Mouse (Mus musculus) limb, embryonic 12.5 days (tissue): ENCODE results near the gene Tjp2. TPM values are rescaled to one million over a fixed set of nuclear protein-coding genes. Genes with fewer than 3 reads are reported as not detected.

Experiments used
- ATAC-seq: fragments of 200-750 bp; cut with Nextera tagmentation; 2 replicates; pipeline ENCODE4 v1.8.0; 2017; ENCODE audit warnings: low read depth, moderate TSS enrichment; ENCODE audit not compliant: insufficient number of reproducible peaks, insufficient read depth, low FRiP score, low TSS enrichment
- H3K27ac ChIP-seq: fragments of 300-500 bp; sonication (generic); 2 replicates; pipeline ENCODE4 v1.5.1; 2016; ENCODE audit warnings: mild to moderate bottlenecking, moderate library complexity
- H3K27me3 ChIP-seq: fragments of 300-500 bp; sonication (generic); 2 replicates; pipeline ENCODE4 v1.6.1; 2016; ENCODE audit warnings: mild to moderate bottlenecking, moderate library complexity
- H3K36me3 ChIP-seq: fragments of 300-500 bp; sonication (generic); 2 replicates; pipeline ENCODE4 v1.6.1; 2016; ENCODE audit warnings: mild to moderate bottlenecking, moderate library complexity
- H3K4me1 ChIP-seq: fragments of 300-500 bp; sonication (generic); replicated peaks from 2 replicates; pipeline ENCODE4 v1.6.1; 2016
- H3K4me2 ChIP-seq: fragments of 300-500 bp; sonication (generic); 2 replicates; pipeline ENCODE4 v1.6.1; 2016; ENCODE audit warnings: mild to moderate bottlenecking, moderate library complexity
- H3K4me3 ChIP-seq: fragments of 300-500 bp; sonication (generic); replicated peaks from 2 replicates; pipeline ENCODE4 v1.5.1; 2016; ENCODE audit warnings: mild to moderate bottlenecking
- H3K9ac ChIP-seq: fragments of 300-500 bp; sonication (generic); replicated peaks from 2 replicates; pipeline ENCODE4 v1.6.1; 2016; ENCODE audit warnings: mild to moderate bottlenecking, moderate library complexity
- H3K9me3 ChIP-seq: fragments of 300-500 bp; sonication (generic); 2 replicates; pipeline ENCODE4 v1.6.1; 2016; ENCODE audit warnings: mild to moderate bottlenecking, moderate library complexity
- WGBS: fragments of 180-500 bp; shearing (Covaris S2); methylation state at CpG from one replicate; pipeline ENCODE4 v1.1.7; 2016; 5-methylcytosine and 5-hydroxymethylcytosine counted together
- polyA plus RNA-seq: library from polyadenylated mRNA; unstranded; fragments of >200 nt; fragmentation: Nextera tagmentation; extraction: Ambion mirVana; gene quantifications from 2 replicates; pipeline ENCODE4 v1.2.1, GENCODE M21; 2016

Tjp2 gene
- polyA plus RNA-seq, result 27.7 and 28.6 TPM in 2 replicates

DNA sequence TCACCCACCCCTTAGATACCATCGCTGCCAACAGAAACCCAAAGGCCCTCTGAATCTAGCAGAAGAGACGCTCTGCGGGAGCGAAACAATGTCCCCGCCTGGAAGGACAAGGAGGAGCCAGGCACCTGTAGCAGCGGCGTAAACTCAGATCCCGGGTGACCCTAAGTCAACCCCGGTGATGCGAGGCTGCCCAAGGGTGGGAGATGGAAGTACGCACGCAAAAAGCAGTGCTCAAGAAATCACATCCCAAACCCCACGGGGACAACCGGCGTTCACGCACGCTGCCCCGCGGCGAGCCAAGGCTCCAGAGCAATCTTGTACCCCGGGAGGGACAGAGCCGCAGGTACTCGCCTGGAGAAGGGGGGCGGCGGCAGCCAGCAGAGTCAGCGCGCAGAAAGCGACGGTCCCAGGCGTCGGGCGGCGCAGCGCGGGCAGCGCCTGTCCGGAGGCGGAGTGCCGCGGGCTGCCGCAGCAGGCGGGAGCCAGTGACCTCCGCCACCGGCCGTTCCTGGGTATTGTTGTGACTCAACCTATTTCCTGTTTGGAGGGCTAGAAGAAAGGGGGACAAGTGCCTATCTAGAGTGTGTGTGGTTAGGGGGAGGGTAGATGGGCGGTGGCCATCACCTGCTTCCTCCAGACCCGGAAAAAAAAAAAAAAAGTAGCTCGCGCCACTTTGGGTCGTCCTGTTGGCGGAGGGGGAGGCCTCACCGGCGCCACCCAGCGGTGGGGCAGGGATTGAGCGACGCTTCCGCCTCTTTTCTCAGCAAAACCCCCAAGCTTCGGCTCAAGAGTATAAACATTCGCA lies at the start of gene Tjp2:
Gene Tjp2, minus strand, starts transcription at position 531 of the 805 bp plus-strand sequence.
- Histone ChIP-seq H3K9ac (peak within 1 kb of the TSS; percentile 55), H3K27ac (0 out of 2 replicates have a peak within 1 kb of the TSS, but pooled peaks have one; percentile 2), H3K4me1 (peaks cover 15% of the 10 kb centered on the region), H3K4me2 (peak within 1 kb of the TSS; percentile 86), H3K27me3 (peaks cover 50% of the 10 kb centered on the region), H3K9me3 (no peaks in the 10 kb centered on the region), H3K4me3 (peak within 1 kb of the TSS; percentile 48), H3K36me3 (no peaks in the 10 kb centered on the region)
- no peak for ATAC-seq
- under 1% methylated on average over 59 of the region's 59 CpGs for WGBS

DNA sequence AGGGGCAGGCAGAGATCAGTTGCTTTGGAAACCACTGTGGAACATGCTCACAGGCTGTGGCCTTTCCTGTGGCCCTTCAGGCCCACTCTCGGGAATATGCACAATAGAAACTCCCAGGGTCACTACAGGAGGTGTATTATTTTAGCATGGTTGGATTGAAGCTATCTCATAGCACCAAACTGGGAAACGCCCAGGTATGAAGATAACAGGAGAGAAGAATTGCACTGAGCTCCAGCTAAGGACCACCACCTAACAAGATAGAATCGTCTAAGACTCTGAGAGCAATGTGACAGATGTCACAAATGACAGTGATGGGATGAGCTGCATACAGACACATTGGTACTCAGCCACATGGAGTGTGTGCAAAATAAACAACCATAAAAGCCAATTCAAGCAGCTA lies 49.5 kb upstream of the Tjp2 start:
- H3K4me2 ChIP-seq, result no peak overlapping the region
- no peak overlapping the region for H3K9ac ChIP-seq
- WGBS, result 86% methylated on average over 3 of the region's 3 CpGs
- H3K9me3 ChIP-seq, result no peaks in the 10 kb centered on the region
- H3K4me3 ChIP-seq, result no peak overlapping the region
- H3K27ac ChIP-seq, result no peak overlapping the region
- H3K27me3 ChIP-seq, result no peaks in the 10 kb centered on the region
- no peak for ATAC-seq
- H3K36me3 ChIP-seq, result peaks cover 12% of the 10 kb centered on the region; the same call in 1 of the 2 replicates
- peaks cover 12% of the 10 kb centered on the region for H3K4me1 ChIP-seq

DNA sequence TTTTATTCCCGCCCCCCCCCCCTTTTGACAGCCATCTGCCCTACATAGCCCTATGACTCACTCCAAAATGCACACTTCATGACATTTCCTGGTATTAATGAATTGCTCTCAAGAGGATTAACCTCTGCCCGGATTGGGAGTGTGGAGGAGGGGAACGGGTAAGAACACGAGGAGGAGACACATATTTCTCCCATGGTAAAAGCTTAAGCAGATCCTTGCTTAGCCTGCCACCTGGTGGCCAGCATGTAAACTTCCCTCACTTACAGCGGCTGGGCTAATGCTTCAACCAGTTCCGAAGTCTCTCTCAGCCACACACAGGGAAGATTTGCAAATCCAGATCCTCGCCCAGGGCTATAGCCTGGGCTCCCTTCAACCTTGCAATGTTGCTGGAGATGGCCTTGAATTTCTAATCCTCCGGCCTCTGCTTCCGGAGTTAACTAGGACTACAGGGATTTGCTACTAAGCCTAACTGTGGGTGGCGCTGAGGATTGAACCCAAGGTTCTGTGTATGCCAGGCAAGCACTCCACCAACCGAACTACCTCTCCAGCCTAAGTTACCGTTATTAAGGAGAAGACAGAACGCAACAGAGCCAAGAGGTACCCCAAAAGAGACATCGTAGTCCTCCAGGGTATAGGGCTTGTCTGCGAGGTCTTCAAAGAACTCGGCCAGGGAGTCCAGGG lies 47.1 kb upstream of the Tjp2 start:
- Histone ChIP-seq H3K27me3 (no peaks in the 10 kb centered on the region), H3K27ac (no peak overlapping the region), H3K4me1 (peaks cover 7% of the 10 kb centered on the region), H3K36me3 (peaks cover 20% of the 10 kb centered on the region; the same call in 1 of the 2 replicates), H3K9ac (no peak overlapping the region), H3K9me3 (no peaks in the 10 kb centered on the region), H3K4me2 (peak overlapping the region; percentile 38), H3K4me3 (no peak overlapping the region)
- ATAC-seq, result peak; percentile 69; the same call in 1 of the 2 replicates
- 45% methylated on average over 16 of the region's 16 CpGs for WGBS

DNA sequence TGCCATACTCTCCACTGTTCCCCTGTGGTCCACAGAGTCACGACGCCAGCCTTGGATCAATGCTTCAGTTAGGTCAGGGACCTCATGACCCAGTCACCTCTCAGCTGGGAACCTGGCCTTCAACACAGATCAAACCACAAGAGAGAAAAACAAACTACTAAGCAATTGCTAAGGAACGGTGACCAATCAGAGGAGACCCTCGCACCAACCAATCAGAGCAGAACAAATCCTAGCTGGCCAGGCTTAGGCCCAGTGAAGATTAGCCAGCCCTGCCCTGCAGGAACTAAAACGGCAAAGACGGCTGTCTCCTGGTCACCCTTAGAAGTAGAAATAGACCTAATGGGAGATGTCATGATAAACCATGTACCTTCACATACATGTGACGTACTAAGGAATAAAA lies 46.5 kb upstream of the Tjp2 start:
- WGBS, result 52% methylated on average over 7 of the region's 7 CpGs
- Histone ChIP-seq H3K4me2 (peak overlapping the region; percentile 38), H3K9ac (no peak overlapping the region), H3K4me3 (no peak overlapping the region), H3K27ac (no peak overlapping the region), H3K4me1 (peaks cover 7% of the 10 kb centered on the region), H3K36me3 (peaks cover 22% of the 10 kb centered on the region; the same call in 1 of the 2 replicates), H3K27me3 (no peaks in the 10 kb centered on the region), H3K9me3 (no peaks in the 10 kb centered on the region)
- peak; percentile 37 for ATAC-seq

DNA sequence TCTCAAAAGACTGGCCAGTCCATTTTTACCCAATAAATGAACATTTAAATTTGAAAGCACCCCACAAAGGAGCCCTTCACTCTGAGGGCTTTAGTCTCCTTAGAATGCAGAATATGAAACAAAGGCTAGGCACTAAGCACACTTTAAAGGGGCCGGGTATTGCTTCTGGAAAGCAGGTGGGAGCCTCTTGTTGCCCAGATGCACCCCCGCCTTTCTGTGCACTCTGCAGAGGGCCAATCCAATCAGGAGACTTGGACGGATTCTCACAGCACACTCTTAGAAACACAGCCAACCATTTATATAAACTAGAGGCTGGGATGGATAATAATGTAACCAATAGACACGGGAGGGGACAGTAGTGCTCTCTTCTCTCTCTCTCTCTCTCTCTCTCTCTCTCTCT lies 43.7 kb upstream of the Tjp2 start:
- Histone ChIP-seq H3K27me3 (no peaks in the 10 kb centered on the region), H3K9ac (no peak overlapping the region), H3K4me3 (no peak overlapping the region), H3K4me1 (peaks cover 7% of the 10 kb centered on the region), H3K27ac (no peak overlapping the region), H3K9me3 (no peaks in the 10 kb centered on the region), H3K4me2 (no peak overlapping the region), H3K36me3 (peaks cover 33% of the 10 kb centered on the region)
- WGBS, result 77% methylated on average over 4 of the region's 4 CpGs
- no peak for ATAC-seq

DNA sequence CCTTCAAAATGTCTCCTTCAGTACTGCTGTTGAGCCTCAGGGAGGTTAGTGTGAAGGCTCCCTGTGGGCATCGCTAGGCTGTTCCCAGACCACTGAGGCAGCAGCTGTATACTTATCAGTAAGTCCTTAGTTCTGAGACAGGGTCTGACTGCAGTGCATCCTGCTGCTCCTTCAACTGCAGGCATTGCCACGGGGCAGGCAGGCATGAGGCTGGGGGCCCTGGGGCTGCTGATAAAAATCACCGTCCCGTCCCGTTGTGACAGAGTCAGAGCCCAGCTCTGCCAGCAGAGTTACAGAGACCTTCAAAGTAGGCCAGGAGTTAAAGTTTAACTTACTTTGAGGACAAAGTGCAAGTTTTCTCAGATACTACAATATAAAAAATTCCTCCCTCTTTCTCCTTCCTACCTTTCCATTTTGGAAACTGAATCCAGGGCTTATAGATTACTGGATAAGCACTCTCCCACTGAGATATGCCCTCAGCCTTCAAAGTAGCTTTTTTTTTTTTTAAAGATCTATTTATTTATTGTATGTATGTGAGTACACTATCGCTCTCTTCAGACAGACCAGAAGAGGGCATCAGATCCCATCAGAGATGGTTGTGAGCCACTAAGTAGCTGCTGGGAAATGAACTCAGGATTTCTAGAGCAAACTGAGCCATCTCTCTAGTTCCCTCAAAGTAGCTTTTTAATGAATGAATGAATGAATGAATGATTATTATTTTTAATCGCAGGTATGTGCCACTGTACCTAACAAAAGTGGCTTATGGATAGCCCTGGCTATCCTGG lies 41.4 kb upstream of the Tjp2 start:
- Histone ChIP-seq H3K27me3 (no peaks in the 10 kb centered on the region), H3K4me1 (peaks cover 3% of the 10 kb centered on the region; the same call in 1 of the 2 replicates), H3K4me2 (no peak overlapping the region), H3K9ac (no peak overlapping the region), H3K27ac (no peak overlapping the region), H3K9me3 (no peaks in the 10 kb centered on the region), H3K36me3 (peaks cover 46% of the 10 kb centered on the region), H3K4me3 (no peak overlapping the region)
- WGBS, result 92% methylated on average over 7 of the region's 7 CpGs
- ATAC-seq, result no peak

DNA sequence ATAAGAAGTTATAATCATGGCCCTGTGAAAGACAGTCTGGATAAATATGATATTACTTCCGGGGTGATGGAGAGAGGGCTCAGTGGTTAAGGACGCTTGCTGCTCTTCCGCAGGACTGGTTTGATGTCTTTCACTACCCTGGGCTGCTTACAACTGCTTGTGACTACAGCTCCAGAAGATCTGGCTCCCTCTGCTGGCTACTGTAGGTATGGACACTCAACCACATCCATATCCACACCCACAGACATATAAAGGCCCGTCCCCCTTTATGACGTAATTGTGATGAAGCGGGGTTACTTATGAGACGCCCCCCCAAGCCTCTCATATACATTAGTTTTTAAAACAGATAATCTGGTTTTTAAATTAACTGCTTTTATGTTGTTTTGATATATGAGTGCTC lies 40.2 kb upstream of the Tjp2 start:
- H3K36me3 ChIP-seq, result peaks cover 54% of the 10 kb centered on the region

DNA sequence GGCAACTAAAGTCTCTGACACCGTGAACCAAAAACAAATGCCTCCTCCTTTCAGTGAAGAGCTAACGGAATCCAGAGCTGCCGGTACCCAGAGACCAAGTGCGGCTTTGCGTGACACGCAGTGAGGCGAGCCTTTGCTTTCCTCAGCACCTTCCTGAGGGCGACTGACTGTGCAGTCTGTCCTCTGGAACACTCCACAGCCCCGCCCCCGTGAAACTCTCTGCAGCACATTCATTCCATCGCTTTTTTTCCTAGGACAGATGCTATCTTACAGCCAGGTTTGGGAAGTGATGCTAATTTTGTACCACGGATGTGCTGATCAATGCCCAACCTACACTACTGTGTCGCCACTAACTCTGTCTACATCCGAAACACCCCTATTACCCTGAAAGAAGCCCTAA lies 37.9 kb upstream of the Tjp2 start:
- H3K9me3 ChIP-seq, result no peaks in the 10 kb centered on the region
- H3K36me3 ChIP-seq, result peaks cover 48% of the 10 kb centered on the region
- no peak for ATAC-seq
- H3K9ac ChIP-seq, result no peak overlapping the region
- no peaks in the 10 kb centered on the region for H3K4me1 ChIP-seq
- whole genome bisulfite sequencing, result 92% methylated on average over 14 of the region's 14 CpGs
- H3K4me3 ChIP-seq, result no peak overlapping the region
- no peak overlapping the region for H3K27ac ChIP-seq
- no peak overlapping the region for H3K4me2 ChIP-seq
- no peaks in the 10 kb centered on the region for H3K27me3 ChIP-seq

More for the DNA sequence above, 40.2 kb upstream of the Tjp2 start:
- Histone ChIP-seq H3K9me3 (no peaks in the 10 kb centered on the region), H3K27ac (no peak overlapping the region), H3K4me1 (0 out of 2 replicates have a peak, but pooled peaks cover 2% of the 10 kb centered on the region), H3K4me2 (no peak overlapping the region), H3K27me3 (no peaks in the 10 kb centered on the region), H3K4me3 (no peak overlapping the region), H3K9ac (no peak overlapping the region)
- peak; percentile 50; the same call in 1 of the 2 replicates for ATAC-seq
- WGBS, result 49% methylated on average over 7 of the region's 7 CpGs

DNA sequence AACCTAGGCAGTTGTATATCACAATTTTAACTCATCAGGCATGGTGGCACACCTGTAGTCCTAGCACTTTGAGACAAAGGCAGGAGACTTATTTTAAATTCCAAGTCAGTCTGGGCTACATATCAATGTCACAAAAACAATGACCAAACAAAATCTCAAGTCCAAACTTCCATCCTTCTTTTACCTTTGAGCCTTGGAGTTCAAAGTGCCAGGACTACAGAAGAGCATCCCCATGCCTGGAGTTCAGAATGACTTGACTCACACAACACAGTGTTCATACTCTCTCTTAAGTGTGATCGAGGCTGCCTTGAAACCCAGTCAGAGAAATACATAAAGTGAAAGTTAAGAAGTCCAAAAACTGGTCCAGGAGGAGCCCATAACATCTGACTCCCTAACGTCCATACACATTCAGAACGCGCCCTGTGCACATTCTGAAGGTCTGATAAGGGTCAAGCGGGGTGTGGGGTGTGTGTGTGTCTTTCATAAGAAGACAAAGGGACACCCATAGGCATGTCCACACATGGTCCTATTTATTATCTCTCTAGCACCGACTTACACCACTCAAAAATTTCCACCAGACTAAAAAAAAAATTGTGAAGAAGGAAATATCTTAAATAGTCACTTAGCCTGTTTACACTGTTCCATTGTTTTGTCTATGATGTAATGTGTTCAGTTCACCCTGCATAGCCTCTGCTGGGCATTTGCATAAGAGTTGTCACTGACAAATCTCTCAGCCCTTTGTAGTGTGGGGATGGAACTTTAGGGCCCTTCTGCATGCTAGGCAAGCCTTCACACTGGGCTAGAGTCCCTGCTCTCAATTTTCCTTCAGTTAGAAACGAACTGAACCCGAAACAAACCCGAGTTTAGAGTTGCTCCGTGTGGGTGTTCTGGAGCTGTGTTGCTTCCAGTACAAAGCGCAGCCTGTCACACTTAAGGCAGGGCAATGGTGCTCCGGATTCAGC lies 34.8 kb upstream of the Tjp2 start:
- H3K27ac ChIP-seq, result no peak overlapping the region
- H3K36me3 ChIP-seq, result peaks cover 29% of the 10 kb centered on the region
- no peaks in the 10 kb centered on the region for H3K9me3 ChIP-seq
- H3K27me3 ChIP-seq, result no peaks in the 10 kb centered on the region
- H3K4me2 ChIP-seq, result no peak overlapping the region
- H3K9ac ChIP-seq, result no peak overlapping the region
- H3K4me3 ChIP-seq, result no peak overlapping the region
- no peak for ATAC-seq
- WGBS, result 89% methylated on average over 12 of the region's 12 CpGs
- H3K4me1 ChIP-seq, result no peaks in the 10 kb centered on the region

DNA sequence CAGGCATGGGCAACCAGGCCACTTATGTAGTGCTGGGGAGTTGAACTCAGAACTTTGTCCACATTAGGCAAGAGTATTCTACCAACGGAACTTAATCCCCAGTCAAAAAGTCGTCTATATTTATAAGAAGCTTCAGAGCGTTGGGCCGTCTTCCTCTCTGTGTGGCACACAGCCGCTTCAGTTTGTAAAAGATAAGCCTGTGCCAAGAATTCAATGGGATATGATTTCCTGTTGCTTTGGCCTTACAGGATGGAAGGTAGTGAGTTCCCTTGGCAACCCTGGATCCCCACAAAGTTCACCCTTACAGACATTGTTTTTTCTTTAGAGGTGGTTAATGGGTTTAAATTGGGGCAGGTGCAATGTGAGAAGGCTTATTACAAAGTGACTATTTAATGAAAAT lies 33.5 kb upstream of the Tjp2 start:
- Histone ChIP-seq H3K27me3 (no peaks in the 10 kb centered on the region), H3K4me2 (no peak overlapping the region), H3K4me1 (0 out of 2 replicates have a peak, but pooled peaks cover 3% of the 10 kb centered on the region), H3K9me3 (no peaks in the 10 kb centered on the region), H3K36me3 (peaks cover 21% of the 10 kb centered on the region), H3K4me3 (no peak overlapping the region), H3K27ac (no peak overlapping the region), H3K9ac (no peak overlapping the region)
- 93% methylated on average over 5 of the region's 5 CpGs for WGBS
- ATAC-seq, result no peak
